Mouse (Mus musculus): ENCODE measurements around the gene Olfml2a. TPM values are rescaled to one million over a fixed set of nuclear protein-coding genes. Genes with fewer than 3 reads are reported as not detected.
A peak's percentile ranks its signal among the peaks of the same experiment; 100 is the strongest.

Gene Olfml2a
- 10 to 100 TPM; 13.7 to 18.8 TPM for total RNA-seq (2021)
- long read RNA-seq, experiment 1, full-length matches to known transcripts, result 4 of 8 reads
- long read RNA-seq, experiment 1, partial matches to known transcripts, result 1 of 8 reads
- long read RNA-seq, experiment 1, other reads (novel, unspliced or antisense), result 3 of 8 reads
- long read RNA-seq, experiment 2, full-length matches to known transcripts, result 4 of 5 reads
- long read RNA-seq, experiment 2, partial matches to known transcripts, result 1 of 5 reads
- long read RNA-seq, experiment 2, other reads (novel, unspliced or antisense), result 0 of 5 reads

GRCm38 (mm10) chr2:38931851-38932667 lies at the start of gene Olfml2a:
TSS of gene Olfml2a (plus strand) at chr2:38931978.
- peak; percentile 71 for DNase-seq
- intact Hi-C loops (cut with DNase I; ENCODE audit: low total_unique reads), result no loop called here

DNA sequence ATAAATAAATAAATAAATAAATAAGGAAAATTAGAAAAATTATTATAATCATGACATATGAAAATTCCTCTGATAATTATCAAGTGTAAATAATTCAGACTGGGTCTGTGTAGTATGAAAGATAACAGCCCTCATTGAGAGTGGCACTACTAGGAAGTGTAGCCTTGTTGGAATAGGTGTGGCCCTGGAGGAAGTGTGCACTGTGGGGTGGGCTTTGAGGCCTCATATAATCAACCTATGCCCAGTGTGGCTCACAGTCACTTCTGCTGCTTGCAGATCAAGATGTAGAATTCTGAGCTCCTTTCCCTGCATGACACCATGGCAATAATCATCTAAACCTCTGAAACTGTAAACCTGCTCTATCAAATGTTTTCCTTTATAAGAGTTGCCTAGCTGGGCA lies 28.9 kb upstream of the Olfml2a start:
- intact Hi-C loops (cut with DNase I; ENCODE audit: low total_unique reads), result no loop called here
- no peak for DNase-seq

DNA sequence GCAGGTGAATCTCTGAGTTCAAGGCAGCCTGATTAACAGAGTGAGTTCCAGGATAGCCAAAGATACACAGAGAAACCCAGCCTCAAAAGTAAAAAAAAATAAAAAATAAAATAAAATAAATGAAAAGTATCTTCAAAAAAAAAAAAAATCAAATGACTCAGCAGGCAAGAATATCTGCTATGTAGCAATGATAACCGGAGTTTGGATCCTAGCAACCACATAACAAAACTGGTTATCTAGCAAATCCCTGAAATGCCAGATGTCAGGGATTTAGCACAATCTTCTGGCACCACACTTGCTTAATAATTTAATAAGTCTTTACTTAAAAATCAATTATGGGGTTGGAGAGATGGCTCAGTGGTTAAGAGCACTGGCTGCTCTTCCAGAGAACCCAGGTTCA lies 27.5 kb upstream of the Olfml2a start:
- DNase-seq, result no peak
- intact Hi-C loops (cut with DNase I; ENCODE audit: low total_unique reads), result no loop called here

DNA sequence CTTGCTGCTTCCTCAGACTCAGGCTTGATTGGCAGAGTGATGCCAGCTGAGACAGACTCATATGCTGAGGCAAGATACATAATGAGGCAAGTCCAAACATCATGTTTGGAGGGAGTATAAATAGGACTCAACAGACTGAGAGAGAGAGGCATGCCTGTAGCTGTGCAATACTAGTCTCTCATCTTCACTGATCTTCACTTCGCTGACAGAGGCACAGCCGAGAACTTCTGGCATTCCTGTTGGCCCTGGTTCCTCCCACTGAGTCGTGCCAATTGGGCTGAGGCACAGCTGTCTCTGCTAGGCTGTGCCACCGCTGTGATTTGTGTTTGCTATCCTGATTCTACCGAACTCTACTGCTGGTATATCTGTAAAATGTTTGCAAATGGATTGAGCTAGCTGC lies 25.7 kb upstream of the Olfml2a start:
- DNase-seq, result peak; percentile 60
- intact Hi-C loops (cut with DNase I; ENCODE audit: low total_unique reads), result no loop called here

GRCm38 (mm10) chr2:38908604-38909003 lies 23.2 kb upstream of the Olfml2a start:
- intact Hi-C loops (cut with DNase I; ENCODE audit: low total_unique reads), result no loop called here
- no peak for DNase-seq

DNA sequence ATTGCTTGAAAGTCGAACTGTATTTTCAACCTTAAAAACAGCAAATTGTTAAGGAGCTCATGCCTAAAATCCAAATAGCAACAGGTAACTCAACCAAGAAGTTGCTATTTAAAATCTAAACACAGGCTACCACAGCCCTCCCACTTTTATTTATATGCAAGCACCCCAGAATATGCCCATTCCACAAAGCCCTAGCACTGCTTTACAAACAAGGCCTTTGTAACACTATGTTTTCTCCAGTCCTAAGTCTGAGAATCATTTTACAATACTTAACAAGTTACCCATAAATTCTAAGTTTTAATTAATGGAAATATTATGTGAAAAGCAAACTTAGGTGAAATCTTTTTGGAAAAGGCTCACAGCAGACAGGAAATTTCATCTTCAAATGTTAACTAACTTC lies 17.3 kb upstream of the Olfml2a start:
- DNase-seq, result no peak
- intact Hi-C loops (cut with DNase I; ENCODE audit: low total_unique reads), result no loop called here

- intact Hi-C loops (cut with DNase I; ENCODE audit: low total_unique reads), result no loop called here
- DNase-seq, result no peak
These were observed 16.8 kb upstream of the Olfml2a start for GRCm38 (mm10) chr2:38914965-38915364.

DNA sequence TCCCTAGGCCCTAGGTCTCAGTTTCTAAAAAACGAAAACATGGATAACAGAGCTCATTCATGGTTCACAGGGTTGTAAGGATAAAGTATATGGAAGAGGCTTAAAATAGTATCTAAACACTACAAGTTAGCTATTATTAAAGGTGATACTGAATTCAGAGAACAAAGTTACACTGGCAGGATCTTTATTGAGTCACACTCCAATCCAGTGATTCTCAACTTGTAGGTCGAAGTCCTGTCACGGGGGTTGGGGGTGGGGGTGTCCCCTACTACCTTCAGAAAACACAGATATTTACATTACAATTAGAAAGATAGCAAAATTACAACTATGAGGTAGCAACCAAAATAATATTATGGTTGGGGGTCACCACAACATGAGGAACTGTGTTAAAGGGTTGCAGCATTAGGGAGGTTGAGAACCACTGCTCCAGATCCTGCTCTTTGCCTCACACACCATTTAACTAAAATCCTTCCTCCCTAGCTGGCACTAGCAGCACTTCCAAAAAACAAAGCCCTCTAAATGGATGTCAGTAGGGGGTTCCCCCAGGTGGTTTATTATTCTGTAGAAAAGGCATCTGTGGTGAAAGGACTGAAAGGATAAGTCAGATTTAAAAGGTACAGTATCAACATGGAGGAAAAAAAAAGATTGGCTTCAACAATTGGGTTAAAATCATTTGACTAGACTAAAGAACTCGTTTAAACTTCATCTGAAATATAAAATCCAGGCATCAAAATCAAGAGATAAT lies 14.7 kb upstream of the Olfml2a start:
- no peak for DNase-seq
- intact Hi-C loops (cut with DNase I; ENCODE audit: low total_unique reads), result no loop called here

GRCm38 (mm10) chr2:38921374-38921773 lies 10.4 kb upstream of the Olfml2a start:
- no peak for DNase-seq
- intact Hi-C loops (cut with DNase I; ENCODE audit: low total_unique reads), result no loop called here

DNA sequence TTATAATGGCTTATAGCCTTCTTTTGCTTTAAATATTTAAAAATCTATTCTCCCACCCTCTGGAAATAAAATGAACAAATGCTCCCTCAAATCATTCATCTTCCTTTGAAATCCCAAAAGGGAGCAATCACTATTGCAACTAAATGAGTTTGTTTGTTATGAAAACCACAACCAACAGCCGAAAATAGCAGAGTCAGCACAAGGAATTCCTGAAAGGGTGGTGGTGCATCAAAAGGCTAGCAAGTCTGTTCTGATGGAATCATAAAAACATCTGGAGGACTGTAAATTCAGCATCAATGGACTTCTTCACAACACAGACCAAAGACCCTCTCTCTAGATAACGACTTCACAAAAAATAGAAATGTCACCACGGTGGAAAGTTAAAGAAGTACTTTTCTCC lies 8.3 kb upstream of the Olfml2a start:
- DNase-seq, result no peak
- intact Hi-C loops (cut with DNase I; ENCODE audit: low total_unique reads), result no loop called here

DNA sequence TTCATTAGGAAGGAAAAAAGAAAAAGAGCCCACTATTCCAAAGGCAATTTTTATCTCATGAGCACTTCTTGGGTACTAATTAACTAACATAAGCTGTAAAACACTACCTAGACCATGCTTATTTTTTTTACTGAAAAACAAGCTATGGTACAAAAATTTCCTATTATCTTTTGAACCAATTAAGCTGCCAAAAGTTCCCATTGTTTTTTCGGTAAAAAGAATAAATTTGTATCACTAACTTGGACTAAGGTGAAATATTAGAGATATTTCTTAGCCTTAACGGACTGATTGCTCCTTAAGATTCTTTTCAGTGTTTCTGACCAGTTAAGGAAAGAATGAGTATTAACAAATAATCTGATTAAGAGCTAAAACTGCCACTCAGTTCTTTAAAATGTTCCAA lies 7.9 kb upstream of the Olfml2a start:
- intact Hi-C loops (cut with DNase I; ENCODE audit: low total_unique reads), result no loop called here
- no peak for DNase-seq

GRCm38 (mm10) chr2:38924571-38924970 lies 7.2 kb upstream of the Olfml2a start:
- DNase-seq, result no peak
- intact Hi-C loops (cut with DNase I; ENCODE audit: low total_unique reads), result no loop called here

DNA sequence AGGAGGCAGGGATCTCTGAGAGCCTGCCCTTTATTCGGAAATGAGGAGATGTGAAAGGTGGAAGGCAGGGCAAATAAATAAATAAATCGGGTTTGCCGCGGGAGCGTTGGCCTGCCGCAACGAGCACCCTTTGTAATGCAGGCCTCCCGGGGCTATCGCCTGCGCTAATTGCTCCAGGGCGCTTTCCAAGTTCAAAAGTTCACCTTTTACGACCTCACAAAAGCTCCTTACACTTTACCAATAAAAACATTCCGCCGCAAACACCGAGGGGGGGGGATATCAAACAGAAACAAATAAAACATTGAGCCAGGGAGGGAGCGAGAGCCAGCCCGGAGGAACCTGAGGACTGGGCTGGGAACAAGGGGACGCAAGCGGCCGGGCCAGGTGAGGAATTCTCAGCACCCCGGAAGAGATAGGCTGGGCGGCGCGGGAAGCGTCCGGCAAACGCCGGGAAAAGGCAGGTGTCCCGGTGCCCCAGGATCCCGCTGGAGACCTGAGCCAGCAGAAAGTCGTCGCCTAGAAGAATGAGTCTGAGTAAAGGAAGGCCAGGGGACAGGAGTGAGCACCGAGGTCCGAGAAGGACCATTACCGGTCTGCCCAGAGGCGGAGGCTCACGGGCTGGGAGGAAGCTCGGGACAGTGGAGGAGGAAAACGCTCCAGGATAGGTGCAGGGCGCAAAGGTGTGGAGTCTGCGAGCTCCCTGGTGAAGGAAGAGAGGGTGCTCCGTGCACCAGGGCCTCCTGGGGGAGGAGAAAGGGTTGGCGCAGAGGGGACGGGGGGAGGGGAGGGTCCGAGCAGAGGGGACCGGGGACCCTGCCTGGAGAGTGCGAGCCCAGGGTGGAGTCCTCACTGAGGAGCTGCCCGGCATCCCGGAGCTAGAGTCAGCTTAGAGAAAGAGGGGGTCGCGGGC lies 6.4 kb upstream of the Olfml2a start:
- intact Hi-C loops (cut with DNase I; ENCODE audit: low total_unique reads), result no loop called here
- no peak for DNase-seq

DNA sequence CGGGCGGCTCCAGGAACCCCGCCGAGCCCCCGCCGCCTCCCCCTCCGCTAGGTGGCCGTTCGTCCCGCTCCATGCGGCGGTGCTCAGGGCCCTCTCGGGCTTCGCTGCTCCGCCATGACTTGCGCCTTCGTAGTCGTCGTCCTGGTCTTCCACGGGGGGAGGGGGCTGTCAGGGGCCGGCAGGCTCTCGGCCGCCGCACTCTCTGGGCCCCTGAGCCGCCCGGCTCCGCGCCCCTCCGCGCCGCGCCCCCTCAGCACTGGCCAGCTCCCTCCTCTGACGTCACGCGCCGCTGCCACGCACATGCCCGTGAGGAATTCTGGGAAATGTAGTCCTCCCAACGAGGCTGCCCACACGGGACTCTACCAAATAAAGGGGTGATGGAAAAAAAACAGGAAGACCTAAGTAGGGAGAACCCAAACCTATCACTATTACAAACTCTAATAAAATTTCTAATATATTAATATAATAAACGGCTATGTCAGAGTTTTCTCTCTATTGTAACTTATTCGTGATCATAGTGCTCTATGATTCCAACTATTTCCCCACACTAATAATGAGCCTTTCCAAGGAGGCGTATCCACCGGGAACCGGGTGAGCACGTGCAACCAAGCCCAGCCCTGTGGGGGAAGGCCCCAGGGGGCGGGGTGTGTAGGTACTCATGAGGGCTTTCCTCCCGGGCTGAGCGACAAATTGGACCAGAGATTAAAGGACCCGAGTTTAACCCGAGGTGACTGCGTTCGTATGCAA lies 5.5 kb upstream of the Olfml2a start:
- intact Hi-C loops (cut with DNase I; ENCODE audit: low total_unique reads), result no loop called here
- DNase-seq, result peak; percentile 91

DNA sequence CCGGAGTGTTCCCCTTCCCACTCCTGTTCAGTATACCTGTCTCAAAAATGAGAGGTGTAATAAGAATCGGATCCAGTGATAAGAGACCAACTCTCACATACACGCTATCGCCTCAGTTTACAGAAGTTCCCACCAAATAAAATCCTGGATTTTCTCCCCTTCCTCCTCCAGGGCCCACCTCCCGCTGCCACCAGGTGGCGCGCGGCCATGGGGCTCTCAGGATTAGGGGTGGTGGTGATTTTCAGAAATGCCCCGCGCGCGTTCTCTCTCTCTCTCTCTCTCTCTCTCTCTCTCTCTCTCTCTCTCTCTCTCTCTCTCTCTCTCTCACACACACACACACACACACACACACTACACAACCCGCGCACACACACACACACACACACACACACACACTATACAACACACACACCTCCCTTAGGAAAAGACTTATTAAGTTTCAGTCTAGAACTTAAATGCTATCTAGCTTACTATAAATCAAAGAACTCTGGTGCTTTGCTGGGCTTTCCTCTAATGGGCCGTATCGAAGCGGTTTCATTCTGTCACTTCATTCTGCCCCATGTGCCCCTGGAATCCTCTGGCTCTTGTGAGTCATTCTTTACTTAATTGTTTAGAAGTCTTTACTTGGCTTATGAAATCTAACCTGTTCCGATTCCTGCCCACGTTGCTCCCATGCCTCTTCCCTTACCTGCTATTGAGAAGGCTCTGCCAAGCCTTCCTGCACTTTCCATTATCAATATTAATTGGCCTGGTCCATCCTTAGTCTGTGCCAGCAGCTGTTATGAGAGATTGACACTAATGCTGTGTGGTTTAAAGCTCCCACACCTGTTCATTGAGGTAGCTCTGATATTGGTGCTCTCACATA lies 4.4 kb upstream of the Olfml2a start, which contains the start of gene Nr6a1:
Gene Nr6a1 (minus strand): TSS at position 574 of the 865 bp plus-strand sequence.
- intact Hi-C loops (cut with DNase I; ENCODE audit: low total_unique reads), result no loop called here
- peak; percentile 78 for DNase-seq

GRCm38 (mm10) chr2:38930269-38930668 lies 1.5 kb upstream of the Olfml2a start:
- intact Hi-C loops (cut with DNase I; ENCODE audit: low total_unique reads), result no loop called here

GRCm38 (mm10) chr2:38933931-38934330 lies 2.2 kb downstream of the Olfml2a start:
- intact Hi-C loops (cut with DNase I; ENCODE audit: low total_unique reads), result no loop called here
- DNase-seq, result no peak

More at GRCm38 (mm10) chr2:38930269-38930668, 1.5 kb upstream of the Olfml2a start:
- no peak for DNase-seq

DNA sequence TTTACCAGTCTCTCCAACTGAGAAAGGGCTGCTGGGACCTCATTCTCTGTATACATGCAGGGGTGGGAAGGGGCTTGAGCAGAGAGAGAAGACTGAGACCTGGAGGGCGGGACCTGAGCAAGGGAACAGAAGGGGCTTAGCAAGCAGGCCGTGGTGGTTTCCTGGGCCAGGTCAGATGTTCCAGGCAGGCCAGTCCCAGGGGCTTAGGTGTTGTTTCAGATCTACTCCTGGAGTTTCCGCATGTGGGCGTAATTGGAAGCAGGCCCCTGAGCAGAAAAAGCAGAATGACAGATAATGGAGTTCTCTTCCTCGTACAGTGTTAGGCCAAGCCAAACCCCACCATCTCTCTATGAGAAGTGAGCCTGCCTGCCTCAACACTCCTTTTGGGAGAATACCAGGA lies 3.2 kb downstream of the Olfml2a start:
- no peak for DNase-seq
- intact Hi-C loops (cut with DNase I; ENCODE audit: low total_unique reads), result no loop called here

Data from gastrocnemius, postnatal 14 days (tissue).